Mouse (Mus musculus) heart, adult 2 months (tissue): ENCODE measurements at regions not wholly inside any gene's neighbourhood (a gene's known extent, or its start where the extent isn't known, plus 50 kb on each side); places are given as distances from the start of the nearest gene placed in this dataset.

Experiments used
- CTCF ChIP-seq: fragments of 200-600 bp; IDR thresholded peaks from 2 replicates; pipeline ENCODE4 v1.8.1; 2022; ENCODE audit warnings: antibody characterized with exemption, mild to moderate bottlenecking, moderate library complexity
- POLR2A ChIP-seq: fragments of 200-500 bp; IDR thresholded peaks from 2 replicates; pipeline ENCODE4 v1.6.1; 2011; ENCODE audit warnings: mild to moderate bottlenecking, low read depth, low read length, control low read depth; ENCODE audit not compliant: insufficient read depth

DNA sequence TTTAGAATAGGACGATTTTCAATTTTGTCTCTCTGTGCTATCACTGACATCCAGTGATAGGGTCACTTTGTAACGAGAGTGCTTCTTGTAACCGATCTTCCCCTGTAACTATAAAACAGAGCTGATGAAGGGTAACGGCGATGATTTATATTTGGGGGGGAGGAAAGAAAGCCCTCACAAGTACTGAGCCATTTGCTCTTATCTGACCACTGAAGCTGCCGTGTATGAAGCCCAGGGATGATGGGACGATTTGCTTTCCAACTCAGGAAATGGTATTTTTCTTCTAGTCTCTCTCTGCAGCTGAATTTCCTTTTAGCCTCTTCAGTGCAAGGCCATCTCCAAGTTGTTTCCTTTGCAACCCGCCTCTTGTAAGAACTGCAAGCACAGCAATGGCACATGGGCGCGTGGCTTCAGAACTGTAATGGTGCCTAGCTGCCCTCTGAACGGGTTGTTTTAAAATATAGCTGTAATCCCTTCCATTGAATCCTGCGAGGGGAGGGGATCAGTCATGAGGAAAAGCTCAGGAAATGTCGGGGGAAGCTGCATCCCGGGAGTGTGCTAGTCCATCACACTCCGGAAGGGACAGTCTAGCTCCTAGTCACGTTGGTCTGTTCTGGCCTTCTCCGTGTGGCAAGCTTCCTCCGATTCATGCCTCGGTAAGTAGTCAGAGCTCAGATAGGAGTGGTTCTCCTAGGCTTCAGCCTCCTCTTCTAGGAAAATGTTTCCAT is 194.1 kb downstream of the Gm13691 start:
- TF ChIP-seq POLR2A, result peak; percentile 27; the same call in 1 of the 2 replicates
- no peak; the same call in 1 of the 2 replicates for TF ChIP-seq CTCF
